In genomic region chr4:56143827-56144226, GRCm38 (mm10) we compare ENCODE assay signal across 19 mouse cellular contexts.
"Had no signal": no experiment of that assay in that cellular context is flagged by ENCODE, and none has a peak within 500 bp of the region (broad histone marks: within the 10 kb centered on the region; RNA-seq: fewer than 3 reads in every experiment).

No protein-coding gene starts in this region.

- H3K4me2 ChIP-seq: liver, embryonic 11.5 days; liver, embryonic 13.5 days; liver, embryonic 15.5 days; lung, embryonic 15.5 days; neural tube, embryonic 12.5 days had no signal

- H3K27ac ChIP-seq: liver, embryonic 13.5 days; liver, embryonic 15.5 days; lung, embryonic 15.5 days; macrophage; neural tube, embryonic 12.5 days had no signal

- ATAC-seq: liver, postnatal 0 days; lung, postnatal 0 days had no signal

- H3K4me1 ChIP-seq: liver, embryonic 13.5 days; liver, embryonic 15.5 days; lung, embryonic 15.5 days; megakaryocyte, embryonic 14.5 days; neural tube, embryonic 12.5 days had no signal

- H3K27me3 ChIP-seq: liver, embryonic 13.5 days; liver, embryonic 15.5 days; lung, embryonic 15.5 days; neural tube, embryonic 12.5 days had no signal

- DNase-seq: liver; liver, embryonic 13.5 days; liver, postnatal 0 days; lung, adult 2 months; lung, postnatal 14 days; lung, postnatal 36 days; right cerebral cortex, postnatal 25 days; right cerebral cortex, postnatal 4 days; spleen, adult 18-20 months; thymus, adult 18-20 months; thymus, postnatal 14 days; thymus, postnatal 4 days had no signal

- H3K36me3 ChIP-seq: liver, embryonic 13.5 days; liver, embryonic 15.5 days; lung, embryonic 15.5 days; neural tube, embryonic 12.5 days had no signal

- H3K9ac ChIP-seq: liver, embryonic 13.5 days; liver, embryonic 15.5 days; liver, postnatal 0 days; lung, embryonic 15.5 days; neural tube, embryonic 12.5 days had no signal

- H3K9me3 ChIP-seq: liver, embryonic 13.5 days; liver, embryonic 15.5 days; lung, embryonic 15.5 days; megakaryocyte, embryonic 14.5 days; neural tube, embryonic 12.5 days had no signal

- H3K4me3 ChIP-seq: liver, embryonic 13.5 days; liver, embryonic 15.5 days; lung, embryonic 15.5 days; megakaryocyte, embryonic 14.5 days; neural tube, embryonic 12.5 days had no signal
